Mouse (Mus musculus): ENCODE results near the gene Afap1l2. TPM values are rescaled to one million over a fixed set of nuclear protein-coding genes. Genes with fewer than 3 reads are reported as not detected.

Gene Afap1l2
- polyA plus RNA-seq, 1 experiment from 2014 or later = 3.8 TPM

- Histone ChIP-seq H3K27me3 (ENCODE audit: insufficient read depth, poor library complexity, severe bottlenecking) (no peaks in the 10 kb centered on the region), H3K9me3 (peaks cover 11% of the 10 kb centered on the region; the same call in 1 of the 2 replicates), H3K36me3 (no peaks in the 10 kb centered on the region), H3K4me3 (no peak overlapping the region), H3K27ac (peak overlapping the region; percentile 62), H3K4me1 (replicated peaks) (peaks cover 27% of the 10 kb centered on the region)
- DNase-seq (ENCODE audit: low spot score) = no peak
- WGBS = 40% methylated on average over 8 of the region's 8 CpGs
These were observed 20.5 kb upstream of the Afap1l2 start for GRCm38 (mm10) chr19:57028327-57029179.

- no peak overlapping the region for H3K27ac ChIP-seq
- DNase-seq (ENCODE audit: low spot score) = no peak
- H3K9me3 ChIP-seq = peaks cover 11% of the 10 kb centered on the region; the same call in 1 of the 2 replicates
- H3K27me3 ChIP-seq (ENCODE audit: insufficient read depth, poor library complexity, severe bottlenecking) = no peaks in the 10 kb centered on the region
- no peaks in the 10 kb centered on the region for H3K36me3 ChIP-seq
- peaks cover 23% of the 10 kb centered on the region for H3K4me1 ChIP-seq (replicated peaks)
- H3K4me3 ChIP-seq = no peak overlapping the region
- 78% methylated on average over 4 of the region's 4 CpGs for WGBS
These were observed 18.5 kb upstream of the Afap1l2 start for GRCm38 (mm10) chr19:57026501-57026900.

GRCm38 (mm10) chr19:57017785-57018179 is 9.8 kb upstream of the Afap1l2 start:
- Histone ChIP-seq H3K36me3 (no peaks in the 10 kb centered on the region), H3K4me1 (replicated peaks) (peaks cover 43% of the 10 kb centered on the region), H3K27ac (peak overlapping the region; percentile 53), H3K4me3 (no peak overlapping the region), H3K9me3 (no peaks in the 10 kb centered on the region), H3K27me3 (ENCODE audit: insufficient read depth, poor library complexity, severe bottlenecking) (no peaks in the 10 kb centered on the region)
- DNase-seq (ENCODE audit: low spot score) = no peak
- WGBS = 80% methylated on average over 8 of the region's 8 CpGs

GRCm38 (mm10) chr19:57016995-57017784 is 9.2 kb upstream of the Afap1l2 start:
- Histone ChIP-seq H3K4me1 (replicated peaks) (peaks cover 43% of the 10 kb centered on the region), H3K36me3 (no peaks in the 10 kb centered on the region), H3K27me3 (ENCODE audit: insufficient read depth, poor library complexity, severe bottlenecking) (no peaks in the 10 kb centered on the region), H3K27ac (no peak overlapping the region), H3K9me3 (no peaks in the 10 kb centered on the region), H3K4me3 (no peak overlapping the region)
- DNase-seq (ENCODE audit: low spot score) = peak; percentile 29
- WGBS = 49% methylated on average over 15 of the region's 15 CpGs

GRCm38 (mm10) chr19:57014808-57015207 is 6.8 kb upstream of the Afap1l2 start:
- Histone ChIP-seq H3K9me3 (no peaks in the 10 kb centered on the region), H3K36me3 (no peaks in the 10 kb centered on the region), H3K4me3 (no peak overlapping the region), H3K27ac (no peak overlapping the region), H3K4me1 (replicated peaks) (peaks cover 55% of the 10 kb centered on the region), H3K27me3 (ENCODE audit: insufficient read depth, poor library complexity, severe bottlenecking) (peaks cover 17% of the 10 kb centered on the region)
- WGBS = 83% methylated on average over 3 of the region's 3 CpGs
- no peak for DNase-seq (ENCODE audit: low spot score)

- peak overlapping the region; percentile 20; the same call in 1 of the 2 replicates for H3K27ac ChIP-seq
- H3K4me1 ChIP-seq (replicated peaks) = peaks cover 66% of the 10 kb centered on the region
- H3K9me3 ChIP-seq = no peaks in the 10 kb centered on the region
- peaks cover 33% of the 10 kb centered on the region for H3K27me3 ChIP-seq (ENCODE audit: insufficient read depth, poor library complexity, severe bottlenecking)
- 37% methylated on average over 6 of the region's 6 CpGs for WGBS
- DNase-seq (ENCODE audit: low spot score) = no peak
- H3K36me3 ChIP-seq = no peaks in the 10 kb centered on the region
- no peak overlapping the region for H3K4me3 ChIP-seq
These were observed 5.2 kb upstream of the Afap1l2 start for GRCm38 (mm10) chr19:57013271-57013677.

GRCm38 (mm10) chr19:57012068-57012467 is 4.0 kb upstream of the Afap1l2 start:
- Histone ChIP-seq H3K27ac (no peak overlapping the region), H3K4me1 (replicated peaks) (peaks cover 69% of the 10 kb centered on the region), H3K27me3 (ENCODE audit: insufficient read depth, poor library complexity, severe bottlenecking) (peaks cover 45% of the 10 kb centered on the region), H3K4me3 (no peak overlapping the region), H3K9me3 (no peaks in the 10 kb centered on the region), H3K36me3 (no peaks in the 10 kb centered on the region)
- WGBS = 81% methylated on average over 3 of the region's 3 CpGs
- no peak for DNase-seq (ENCODE audit: low spot score)

- Histone ChIP-seq H3K27ac (0 out of 2 replicates have a peak overlapping the region, but pooled peaks have one; percentile 35), H3K9me3 (no peaks in the 10 kb centered on the region), H3K4me3 (no peak overlapping the region), H3K4me1 (replicated peaks) (peaks cover 63% of the 10 kb centered on the region), H3K36me3 (no peaks in the 10 kb centered on the region), H3K27me3 (ENCODE audit: insufficient read depth, poor library complexity, severe bottlenecking) (peaks cover 58% of the 10 kb centered on the region)
- no peak for DNase-seq (ENCODE audit: low spot score)
- 33% methylated on average over 4 of the region's 4 CpGs for WGBS
These were observed 2.0 kb upstream of the Afap1l2 start for GRCm38 (mm10) chr19:57010064-57010463.

- peaks cover 63% of the 10 kb centered on the region for H3K4me1 ChIP-seq (replicated peaks)
- no peak for DNase-seq (ENCODE audit: low spot score)
- peaks cover 59% of the 10 kb centered on the region for H3K27me3 ChIP-seq (ENCODE audit: insufficient read depth, poor library complexity, severe bottlenecking)
- H3K27ac ChIP-seq = 0 out of 2 replicates have a peak overlapping the region, but pooled peaks have one; percentile 35
- no peaks in the 10 kb centered on the region for H3K36me3 ChIP-seq
- no peaks in the 10 kb centered on the region for H3K9me3 ChIP-seq
- no peak overlapping the region for H3K4me3 ChIP-seq
- 35% methylated on average over 4 of the region's 4 CpGs for WGBS
These were observed 1.6 kb upstream of the Afap1l2 start for GRCm38 (mm10) chr19:57009653-57010052.

GRCm38 (mm10) chr19:57007291-57007690 is 737 bp downstream of the Afap1l2 start:
- Histone ChIP-seq H3K4me1 (replicated peaks) (peaks cover 62% of the 10 kb centered on the region), H3K27ac (peak overlapping the region; percentile 80; the same call in 1 of the 2 replicates), H3K4me3 (peak overlapping the region; percentile 63), H3K36me3 (no peaks in the 10 kb centered on the region), H3K27me3 (ENCODE audit: insufficient read depth, poor library complexity, severe bottlenecking) (peaks cover 62% of the 10 kb centered on the region), H3K9me3 (no peaks in the 10 kb centered on the region)
- 67% methylated on average over 16 of the region's 16 CpGs for whole genome bisulfite sequencing
- DNase-seq (ENCODE audit: low spot score) = no peak

- H3K27ac ChIP-seq = no peak overlapping the region
- no peaks in the 10 kb centered on the region for H3K36me3 ChIP-seq
- no peak overlapping the region for H3K4me3 ChIP-seq
- no peak for DNase-seq (ENCODE audit: low spot score)
- peaks cover 63% of the 10 kb centered on the region for H3K4me1 ChIP-seq (replicated peaks)
- peaks cover 64% of the 10 kb centered on the region for H3K27me3 ChIP-seq (ENCODE audit: insufficient read depth, poor library complexity, severe bottlenecking)
- no peaks in the 10 kb centered on the region for H3K9me3 ChIP-seq
- WGBS = 58% methylated on average over 13 of the region's 13 CpGs
These were observed 1.2 kb downstream of the Afap1l2 start for GRCm38 (mm10) chr19:57006841-57007240.

- peaks cover 52% of the 10 kb centered on the region for H3K4me1 ChIP-seq (replicated peaks)
These were observed 3.0 kb downstream of the Afap1l2 start for GRCm38 (mm10) chr19:57005062-57005461.

GRCm38 (mm10) chr19:57003460-57003810 is 4.6 kb downstream of the Afap1l2 start:
- Histone ChIP-seq H3K4me3 (no peak overlapping the region), H3K27ac (peak overlapping the region; percentile 1; the same call in 1 of the 2 replicates), H3K27me3 (ENCODE audit: insufficient read depth, poor library complexity, severe bottlenecking) (peaks cover 34% of the 10 kb centered on the region), H3K4me1 (replicated peaks) (peaks cover 54% of the 10 kb centered on the region), H3K36me3 (no peaks in the 10 kb centered on the region), H3K9me3 (no peaks in the 10 kb centered on the region)
- no peak for DNase-seq (ENCODE audit: low spot score)
- 46% methylated on average over 7 of the region's 7 CpGs for WGBS

More at GRCm38 (mm10) chr19:57005062-57005461, 3.0 kb downstream of the Afap1l2 start:
- DNase-seq (ENCODE audit: low spot score) = no peak
- Histone ChIP-seq H3K27ac (no peak overlapping the region), H3K36me3 (no peaks in the 10 kb centered on the region), H3K4me3 (no peak overlapping the region), H3K9me3 (no peaks in the 10 kb centered on the region), H3K27me3 (ENCODE audit: insufficient read depth, poor library complexity, severe bottlenecking) (peaks cover 51% of the 10 kb centered on the region)
- WGBS = 94% methylated on average over 4 of the region's 4 CpGs
